Mouse (Mus musculus) lung, adult 2 months (tissue): ENCODE data around the gene Samd4. TPM values are rescaled to one million over a fixed set of nuclear protein-coding genes. Genes with fewer than 3 reads are reported as not detected.

Experiments
- DNase-seq: peaks from one replicate; pipeline ENCODE4 v3.0.0; 2022
- H3K4me1 ChIP-seq: fragments of 200-500 bp; 2 replicates; pipeline ENCODE4 v1.6.1; 2011; ENCODE audit warnings: low read length; ENCODE audit not compliant: control insufficient read depth, insufficient read depth
- H3K4me3 ChIP-seq: fragments of 200-500 bp; replicated peaks from 2 replicates; pipeline ENCODE3; 2011; ENCODE audit warnings: low read depth, mild to moderate bottlenecking, control low read depth, low read length; ENCODE audit errors: extremely low read depth
- CTCF ChIP-seq: fragments of 200-500 bp; IDR thresholded peaks from 2 replicates; pipeline ENCODE4 v1.5.1; 2011; ENCODE audit warnings: mild to moderate bottlenecking, low read length, control low read depth; ENCODE audit not compliant: insufficient read depth
- POLR2A ChIP-seq: fragments of 200-500 bp; IDR thresholded peaks from 2 replicates; pipeline ENCODE4 v1.6.1; 2011; ENCODE audit warnings: low read depth, mild to moderate bottlenecking, control low read depth, low read length, borderline replicate concordance; ENCODE audit errors: extremely low read depth
- WGBS: fragments of 180-500 bp; shearing (Covaris S2); methylation state at CpG from one replicate; pipeline ENCODE4 v1.1.7; 2018; 5-methylcytosine and 5-hydroxymethylcytosine counted together
- polyA plus RNA-seq: library from polyadenylated mRNA; depleted of rRNA; stranded (reverse); fragments of >200 nt; gene quantifications from 2 replicates; pipeline ENCODE4 v1.2.3, GENCODE M21; 2012

The Samd4 gene
- polyA plus RNA-seq, 1 experiment: 28.4 TPM

DNA sequence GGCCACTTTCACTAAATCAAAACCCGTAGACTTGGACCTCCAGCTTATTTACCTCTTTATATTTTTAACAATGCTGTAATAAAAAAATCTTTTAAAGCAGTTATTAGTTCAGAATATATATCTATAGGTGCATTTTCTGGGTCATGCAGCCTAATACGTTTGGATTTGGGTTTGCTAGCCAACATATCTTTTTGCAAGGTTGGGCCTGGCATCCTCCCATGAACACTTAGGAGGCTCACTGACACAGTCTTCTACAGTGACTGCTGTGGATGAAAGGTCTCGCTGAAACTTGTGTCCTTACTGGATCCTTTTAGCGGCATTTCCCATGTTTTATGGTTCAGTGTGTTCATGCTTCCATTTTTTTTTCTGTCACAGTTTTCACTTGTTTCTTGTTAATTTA is 21.6 kb downstream of the Samd4 start:
- TF ChIP-seq POLR2A (no peak), CTCF (no peak)
- 88% methylated on average over 4 of the region's 4 CpGs for WGBS
- Histone ChIP-seq H3K4me1 (no peaks in the 10 kb centered on the region), H3K4me3 (no peak overlapping the region)
- DNase-seq: no peak

DNA sequence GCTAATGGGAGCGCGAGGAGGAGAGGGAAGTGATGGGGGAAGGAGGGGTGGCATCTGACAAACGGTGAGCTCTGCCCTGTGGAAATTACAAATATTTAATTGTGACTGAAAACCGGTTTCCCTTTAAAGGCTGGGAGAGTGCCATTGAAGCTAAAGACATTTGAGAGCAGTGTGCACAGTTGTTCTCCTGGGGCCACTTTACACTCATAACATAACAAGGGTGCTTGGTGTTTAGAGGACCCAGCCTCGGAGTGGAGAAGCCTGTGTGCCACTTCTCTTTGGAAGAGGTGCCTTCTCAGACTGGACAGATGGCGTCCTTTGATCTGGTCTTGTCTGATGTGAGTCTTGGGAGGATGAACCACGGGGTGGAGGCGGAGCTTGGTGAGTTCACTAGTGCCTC is 26.2 kb downstream of the Samd4 start:
- TF ChIP-seq POLR2A (no peak), CTCF (no peak)
- Histone ChIP-seq H3K4me3 (no peak overlapping the region), H3K4me1 (no peaks in the 10 kb centered on the region)
- WGBS: 58% methylated on average over 8 of the region's 8 CpGs
- no peak for DNase-seq

DNA sequence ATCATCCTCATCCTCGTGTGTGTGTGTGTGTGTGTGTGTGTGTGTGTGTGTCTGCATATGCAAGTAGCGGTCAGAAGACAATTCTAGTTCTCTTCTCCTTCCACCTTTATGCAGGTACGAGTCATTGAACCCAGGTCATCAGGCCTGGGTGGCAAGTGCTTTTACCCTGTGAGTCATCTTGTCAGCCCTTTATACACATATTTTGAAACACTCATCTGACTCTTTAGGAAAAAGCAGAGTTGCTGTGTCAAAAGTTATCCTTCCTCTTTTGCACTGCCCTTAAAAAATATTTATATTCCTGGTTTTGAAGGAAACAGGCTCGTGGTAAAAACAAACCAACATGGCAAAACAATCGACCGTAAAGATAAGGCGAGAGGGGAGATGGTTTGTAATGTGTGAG is 29.8 kb downstream of the Samd4 start:
- DNase-seq: no peak
- no peak overlapping the region for H3K4me3 ChIP-seq
- 54% methylated on average over 7 of the region's 7 CpGs for WGBS
- H3K4me1 ChIP-seq: peaks cover 7% of the 10 kb centered on the region
- TF ChIP-seq CTCF: no peak
- no peak for TF ChIP-seq POLR2A

DNA sequence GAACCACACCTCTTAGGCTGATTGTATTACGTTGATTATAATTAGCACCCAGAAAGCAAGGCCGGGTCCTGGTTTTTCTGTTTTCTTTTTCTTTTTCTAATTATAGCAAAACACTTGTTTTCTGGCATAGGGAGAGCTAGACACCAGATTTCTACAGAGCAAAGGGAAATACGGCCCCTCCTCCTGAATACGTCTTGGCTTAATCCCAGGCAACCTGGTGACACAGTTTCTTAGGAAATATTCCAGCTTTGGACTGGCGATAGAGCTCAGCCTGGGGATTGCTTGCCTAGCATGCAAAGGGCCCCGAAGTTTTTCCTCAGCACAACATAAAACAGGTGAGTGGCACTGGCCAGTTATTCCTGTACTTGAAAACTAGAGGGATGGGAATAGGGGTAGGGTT is 31.7 kb downstream of the Samd4 start:
- no peak overlapping the region for H3K4me3 ChIP-seq
- H3K4me1 ChIP-seq: peaks cover 7% of the 10 kb centered on the region
- DNase-seq: no peak
- 53% methylated on average over 6 of the region's 6 CpGs for WGBS
- TF ChIP-seq POLR2A (no peak), CTCF (no peak)

DNA sequence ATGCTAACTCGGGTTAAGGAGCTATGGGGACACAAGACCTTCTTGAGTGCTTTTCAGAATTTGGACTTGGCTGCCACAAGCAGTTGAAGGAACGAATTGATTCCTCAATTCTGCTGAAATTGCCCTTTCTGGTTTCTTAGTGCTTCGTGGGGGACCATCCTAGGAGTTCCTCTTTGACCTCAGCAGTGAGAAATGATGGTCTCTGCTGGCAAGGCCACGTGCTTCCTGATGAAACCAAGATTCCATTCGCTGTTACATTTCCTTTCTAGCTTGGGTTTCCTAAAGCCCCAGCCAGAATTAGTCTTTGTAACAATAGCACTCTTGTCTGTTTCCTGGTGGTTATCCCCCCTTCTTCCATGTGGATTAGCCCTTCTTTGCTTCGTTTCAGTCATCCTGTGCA is 32.9 kb downstream of the Samd4 start:
- TF ChIP-seq CTCF (no peak), POLR2A (no peak)
- H3K4me1 ChIP-seq: peaks cover 7% of the 10 kb centered on the region
- 40% methylated on average over 6 of the region's 6 CpGs for WGBS
- DNase-seq: no peak
- no peak overlapping the region for H3K4me3 ChIP-seq

DNA sequence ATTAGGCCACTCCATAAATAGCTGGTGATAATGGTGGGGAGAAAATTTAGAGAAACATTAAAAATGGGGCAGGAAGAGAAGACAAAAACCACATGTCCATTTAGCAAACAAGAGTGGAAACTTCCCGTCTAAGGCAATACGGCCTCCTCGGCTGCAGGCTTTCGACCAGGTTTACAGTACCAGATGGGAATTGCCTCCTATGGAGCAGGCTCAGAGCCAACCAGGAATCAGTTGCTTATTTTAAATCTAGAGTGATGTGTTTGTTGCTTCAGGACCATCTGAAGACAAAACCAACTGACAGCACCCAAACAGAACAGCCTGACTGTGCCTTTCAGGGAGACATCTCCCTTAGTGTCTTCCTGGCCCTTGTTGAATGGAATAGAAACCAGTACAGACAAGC is 33.9 kb downstream of the Samd4 start:
- H3K4me1 ChIP-seq: peaks cover 9% of the 10 kb centered on the region
- no peak overlapping the region for H3K4me3 ChIP-seq
- no peak for TF ChIP-seq CTCF
- no peak for TF ChIP-seq POLR2A
- no peak for DNase-seq
- 64% methylated on average over 4 of the region's 4 CpGs for WGBS

DNA sequence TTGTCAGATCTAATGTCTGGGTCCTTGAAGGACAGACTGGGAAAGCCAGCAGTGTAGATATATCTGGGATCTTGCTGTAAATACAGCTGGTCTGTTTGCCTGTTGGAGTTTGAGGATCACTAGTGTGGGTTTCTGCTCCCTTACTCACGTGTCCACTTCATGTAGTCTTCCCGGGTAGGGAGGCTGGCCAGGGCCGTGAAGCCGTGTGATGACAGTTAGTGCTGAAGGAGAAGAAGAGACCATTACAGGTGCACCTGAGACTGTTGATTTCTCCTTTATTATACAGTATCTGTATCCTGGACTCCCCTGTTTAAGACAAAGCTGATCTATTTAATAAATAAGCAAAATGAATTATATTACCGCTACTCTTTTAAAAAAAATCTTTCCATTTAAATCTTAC is 34.5 kb downstream of the Samd4 start:
- no peak overlapping the region for H3K4me3 ChIP-seq
- no peak for DNase-seq
- peaks cover 9% of the 10 kb centered on the region for H3K4me1 ChIP-seq
- no peak for TF ChIP-seq POLR2A
- TF ChIP-seq CTCF: no peak
- 93% methylated on average over 5 of the region's 5 CpGs for WGBS

DNA sequence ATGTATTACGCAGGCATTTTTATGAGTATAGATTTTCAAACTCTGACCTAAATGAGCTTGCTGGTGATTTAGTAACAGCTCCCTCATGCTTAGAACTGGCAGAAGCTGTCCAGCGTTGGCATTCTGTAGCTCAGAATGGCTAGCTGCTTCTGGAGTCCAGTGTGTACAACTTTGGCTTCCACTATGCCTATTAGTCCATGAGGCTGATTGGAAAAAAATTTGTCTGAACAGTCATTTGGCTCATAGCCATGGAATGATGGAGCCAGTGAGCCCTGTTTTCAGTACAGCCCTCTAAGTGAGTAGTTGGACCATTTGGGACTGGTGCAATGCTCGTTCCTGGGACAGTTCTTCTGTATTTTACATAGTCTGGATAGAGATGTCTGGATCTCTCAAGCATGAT is 34.9 kb downstream of the Samd4 start:
- WGBS: 82% methylated on average over 3 of the region's 3 CpGs
- H3K4me1 ChIP-seq: peaks cover 9% of the 10 kb centered on the region
- DNase-seq: no peak
- no peak overlapping the region for H3K4me3 ChIP-seq
- no peak for TF ChIP-seq CTCF
- no peak for TF ChIP-seq POLR2A

DNA sequence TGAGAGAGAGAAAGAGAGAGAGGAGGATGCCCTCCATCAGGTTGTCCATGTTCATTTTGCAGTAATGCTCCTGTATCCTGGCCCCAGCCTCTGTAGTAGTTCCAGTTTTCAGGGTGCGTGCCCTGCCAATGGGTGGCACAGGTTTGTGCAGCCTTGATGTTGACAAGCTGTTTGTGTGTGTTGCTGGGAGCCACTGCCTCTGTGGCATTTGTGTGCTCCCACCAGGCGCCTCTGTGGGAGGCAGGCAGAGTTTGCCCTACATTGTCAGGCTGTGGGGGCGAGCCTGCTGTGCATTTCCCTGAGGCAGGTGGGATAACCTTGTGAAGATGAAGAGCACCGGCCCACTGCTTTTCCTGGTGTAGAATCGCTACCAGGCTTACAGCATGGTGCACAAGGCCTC is 37.8 kb downstream of the Samd4 start:
- no peak for TF ChIP-seq POLR2A
- peaks cover 14% of the 10 kb centered on the region for H3K4me1 ChIP-seq
- no peak for DNase-seq
- 85% methylated on average over 5 of the region's 5 CpGs for WGBS
- H3K4me3 ChIP-seq: no peak overlapping the region

DNA sequence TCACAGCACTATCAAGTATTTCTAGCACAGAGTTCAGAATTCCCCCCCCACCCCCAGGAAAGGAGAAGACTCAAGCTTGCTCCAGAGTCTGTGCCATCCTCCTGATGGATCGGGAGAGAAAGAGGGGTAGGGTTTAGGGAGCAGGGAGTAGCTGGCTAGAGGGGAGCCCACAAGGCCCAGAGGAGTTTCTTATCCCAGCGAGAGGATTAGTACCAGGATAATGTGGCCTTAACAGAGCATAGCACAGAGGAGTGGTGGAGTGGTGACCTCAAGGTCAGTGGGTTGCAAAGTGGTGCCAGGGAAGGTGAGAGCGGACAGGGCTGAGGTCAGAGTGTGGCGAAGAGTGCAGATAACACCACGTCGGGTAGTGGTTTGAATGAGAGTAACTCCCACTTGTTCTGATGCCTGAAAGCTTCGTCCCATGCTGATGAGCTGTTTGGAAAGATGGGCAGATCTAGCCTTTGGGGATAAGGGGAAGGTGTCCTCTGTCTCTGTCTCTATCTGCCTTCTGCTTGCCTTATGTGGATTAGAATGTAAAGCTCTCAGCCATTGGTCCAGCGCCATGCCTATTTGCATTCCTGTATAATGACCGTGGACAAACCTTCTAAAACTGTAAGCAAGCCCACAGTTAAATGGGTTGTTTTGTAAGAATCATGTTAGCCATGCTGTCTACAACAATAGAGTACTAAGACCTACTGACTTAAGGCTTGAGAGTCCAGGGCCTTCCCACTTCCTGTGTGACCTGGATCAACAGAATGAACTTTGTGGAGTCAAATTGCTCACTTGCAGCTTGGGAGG is 38.7 kb downstream of the Samd4 start:
- TF ChIP-seq POLR2A (no peak), CTCF (no peak)
- H3K4me1 ChIP-seq: peaks cover 10% of the 10 kb centered on the region
- 86% methylated on average over 9 of the region's 9 CpGs for WGBS
- no peak for DNase-seq
- H3K4me3 ChIP-seq: no peak overlapping the region

DNA sequence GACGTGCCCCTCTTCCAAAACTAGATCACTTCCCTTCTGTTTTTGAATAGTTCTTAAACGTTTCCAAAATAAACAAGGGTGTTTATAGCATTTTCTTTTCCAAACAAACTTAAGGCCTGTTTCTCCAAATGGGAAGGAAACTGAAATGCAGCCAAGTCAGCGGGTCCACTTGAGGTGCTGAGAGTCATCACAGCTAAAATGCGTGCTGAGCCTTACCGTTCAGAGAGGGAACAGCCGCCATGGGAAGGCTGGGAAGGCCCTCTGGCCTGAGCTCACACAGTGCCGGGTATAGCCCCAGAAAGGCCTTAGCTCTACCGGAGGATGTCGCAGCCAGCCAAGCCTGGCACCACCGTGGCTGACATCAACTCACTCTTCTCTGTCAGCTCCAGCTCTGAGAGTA is 41.3 kb downstream of the Samd4 start:
- WGBS: 21% methylated on average over 10 of the region's 10 CpGs
- peak; percentile 56 for DNase-seq
- TF ChIP-seq CTCF (no peak), POLR2A (no peak)
- Histone ChIP-seq H3K4me3 (no peak overlapping the region), H3K4me1 (peaks cover 10% of the 10 kb centered on the region)
